Mouse (Mus musculus) heart, embryonic 15.5 days (tissue): ENCODE results near the gene Olfr437. TPM values are rescaled to one million over a fixed set of nuclear protein-coding genes. Genes with fewer than 3 reads are reported as not detected.
"Not testable (repeated sequence)": the region's sequence is repeated elsewhere in the genome, so short reads cannot be mapped to it uniquely, and the experiment has no call there.

ENCODE experiments used
- ATAC-seq: fragments of 200-750 bp; cut with Nextera tagmentation; replicated peaks from 2 replicates; pipeline ENCODE4 v1.8.0; 2017; ENCODE audit warnings: low read depth, moderate TSS enrichment; ENCODE audit not compliant: insufficient number of reproducible peaks, insufficient read depth, low FRiP score
- H3K27ac ChIP-seq: fragments of 300-500 bp; sonication (generic); 2 replicates; pipeline ENCODE4 v1.5.1; 2015; ENCODE audit warnings: mild to moderate bottlenecking, inconsistent platforms
- H3K27me3 ChIP-seq: fragments of 300-500 bp; sonication (generic); 2 replicates; pipeline ENCODE4 v1.6.1; 2015; ENCODE audit warnings: inconsistent platforms
- H3K36me3 ChIP-seq: fragments of 300-500 bp; sonication (generic); 2 replicates; pipeline ENCODE4 v1.6.1; 2015; ENCODE audit warnings: mild to moderate bottlenecking, inconsistent platforms
- H3K4me1 ChIP-seq: fragments of 300-500 bp; sonication (generic); replicated peaks from 2 replicates; pipeline ENCODE4 v1.6.1; 2015; ENCODE audit warnings: inconsistent platforms
- H3K4me2 ChIP-seq: fragments of 300-500 bp; sonication (generic); 2 replicates; pipeline ENCODE4 v1.6.1; 2015; ENCODE audit warnings: inconsistent platforms, mild to moderate bottlenecking, moderate library complexity
- H3K4me3 ChIP-seq: fragments of 300-500 bp; sonication (generic); 2 replicates; pipeline ENCODE4 v1.5.1; 2015; ENCODE audit warnings: mild to moderate bottlenecking, inconsistent platforms
- H3K9ac ChIP-seq: fragments of 300-500 bp; sonication (generic); 2 replicates; pipeline ENCODE4 v1.6.1; 2015; ENCODE audit warnings: mild to moderate bottlenecking, inconsistent platforms
- H3K9me3 ChIP-seq: fragments of 300-500 bp; sonication (generic); replicated peaks from 2 replicates; pipeline ENCODE4 v1.6.1; 2016; ENCODE audit warnings: inconsistent platforms
- WGBS: fragments of 180-500 bp; shearing (Covaris S2); methylation state at CpG from one replicate; pipeline ENCODE4 v1.1.7; 2015; ENCODE audit warnings: mixed read lengths; 5-methylcytosine and 5-hydroxymethylcytosine counted together
- polyA plus RNA-seq: library from polyadenylated mRNA; unstranded; fragments of >200 nt; fragmentation: Nextera tagmentation; extraction: Ambion mirVana; gene quantifications from 2 replicates; pipeline ENCODE4 v1.2.1, GENCODE M21; 2015

Gene Olfr437
- not detected in 2 replicates for polyA plus RNA-seq

DNA sequence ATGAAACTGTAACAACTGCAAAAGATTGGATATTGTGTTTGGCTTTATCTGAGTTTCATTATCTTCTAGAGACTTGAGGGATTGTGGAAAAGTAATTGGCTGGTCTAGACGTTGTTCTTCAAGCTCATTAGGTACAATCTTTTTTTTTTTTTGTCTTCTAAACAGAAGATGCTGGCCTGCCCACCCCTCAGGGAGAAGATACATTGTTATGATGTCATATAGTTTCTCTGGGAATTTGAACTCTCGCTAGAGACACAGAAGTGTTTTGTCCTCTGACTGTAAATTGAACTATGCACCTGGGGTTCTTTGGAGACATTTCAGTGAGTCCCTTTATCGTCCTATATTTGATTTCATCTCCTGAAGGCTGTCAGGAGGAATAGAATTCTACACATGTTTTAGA is at the start of gene Olfr437:
TSS of gene Olfr437 (plus strand) at position 301 of the 400 bp plus-strand sequence.
- Histone ChIP-seq H3K27me3 (no peaks in the 10 kb centered on the region), H3K9me3 (no peaks in the 10 kb centered on the region), H3K27ac (no peak within 1 kb of the TSS), H3K4me2 (no peak within 1 kb of the TSS), H3K4me1 (no peaks in the 10 kb centered on the region), H3K36me3 (no peaks in the 10 kb centered on the region), H3K4me3 (no peak within 1 kb of the TSS), H3K9ac (no peak within 1 kb of the TSS)
- no peak for ATAC-seq
- 63% methylated on average over 3 of the region's 3 CpGs for WGBS

DNA sequence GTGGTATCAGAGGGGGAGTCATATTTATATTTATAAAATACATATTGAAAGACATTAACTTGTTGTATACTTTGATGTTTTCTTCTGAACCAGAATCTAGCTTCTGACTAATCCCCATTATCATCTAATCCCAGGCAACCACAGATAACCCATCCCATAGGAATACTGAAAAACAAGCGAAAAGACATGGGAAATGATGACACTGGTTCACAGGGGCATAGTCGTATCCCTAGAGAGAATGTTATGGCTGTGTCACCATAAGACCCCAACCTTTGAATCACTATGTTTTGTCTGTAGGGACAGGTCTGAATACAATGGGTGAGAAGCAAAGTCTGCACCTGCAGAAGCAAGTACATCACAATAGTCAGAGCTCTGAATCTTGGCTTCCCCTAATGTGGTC is 16.8 kb upstream of the Olfr437 start, which contains the start of gene Olfr237-ps1:
TSS of gene Olfr237-ps1 (plus strand) at position 301 of the 400 bp plus-strand sequence.
- not testable (repeated sequence) for H3K4me3 ChIP-seq, ATAC-seq, H3K4me2 ChIP-seq, H3K27me3 ChIP-seq, H3K9ac ChIP-seq, H3K9me3 ChIP-seq, H3K36me3 ChIP-seq, H3K27ac ChIP-seq, H3K4me1 ChIP-seq
- 80% methylated on average over 2 of the region's 2 CpGs for WGBS

- H3K27ac ChIP-seq, result no peak overlapping the region
- H3K4me1 ChIP-seq, result no peaks in the 10 kb centered on the region
- no peak overlapping the region for H3K9ac ChIP-seq
- no peak overlapping the region for H3K4me3 ChIP-seq
- no peak overlapping the region for H3K4me2 ChIP-seq
- no peak for ATAC-seq
- WGBS, result 41% methylated on average over 1 of the region's 1 CpGs
- no peaks in the 10 kb centered on the region for H3K36me3 ChIP-seq
- H3K27me3 ChIP-seq, result no peaks in the 10 kb centered on the region
- no peaks in the 10 kb centered on the region for H3K9me3 ChIP-seq
Observed at GRCm38 (mm10) chr6:43159502-43159901, 3.6 kb upstream of the Olfr437 start.

DNA sequence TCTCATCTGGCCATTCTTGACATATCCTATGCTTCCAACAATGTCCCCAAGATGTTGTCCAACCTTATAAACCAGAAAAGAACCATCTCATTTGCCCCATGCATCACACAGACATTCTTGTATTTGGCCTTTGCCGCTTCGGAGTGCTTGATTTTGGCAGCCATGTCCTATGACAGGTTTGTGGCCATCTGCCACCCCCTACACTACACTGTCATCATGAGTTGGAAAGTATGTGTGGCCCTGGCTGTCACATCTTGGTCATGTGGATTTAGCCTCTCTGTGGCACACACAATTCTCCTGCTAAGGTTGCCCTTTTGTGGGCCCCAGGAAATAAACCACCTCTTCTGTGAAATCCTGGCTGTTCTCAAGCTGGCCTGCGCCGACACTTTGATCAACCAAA is 4.2 kb downstream of the Olfr437 start:
- no peak for ATAC-seq
- Histone ChIP-seq H3K4me3 (no peak overlapping the region), H3K4me2 (no peak overlapping the region), H3K9me3 (no peaks in the 10 kb centered on the region), H3K27ac (no peak overlapping the region), H3K4me1 (no peaks in the 10 kb centered on the region), H3K9ac (no peak overlapping the region), H3K27me3 (no peaks in the 10 kb centered on the region), H3K36me3 (no peaks in the 10 kb centered on the region)
- WGBS, result 93% methylated on average over 4 of the region's 4 CpGs

DNA sequence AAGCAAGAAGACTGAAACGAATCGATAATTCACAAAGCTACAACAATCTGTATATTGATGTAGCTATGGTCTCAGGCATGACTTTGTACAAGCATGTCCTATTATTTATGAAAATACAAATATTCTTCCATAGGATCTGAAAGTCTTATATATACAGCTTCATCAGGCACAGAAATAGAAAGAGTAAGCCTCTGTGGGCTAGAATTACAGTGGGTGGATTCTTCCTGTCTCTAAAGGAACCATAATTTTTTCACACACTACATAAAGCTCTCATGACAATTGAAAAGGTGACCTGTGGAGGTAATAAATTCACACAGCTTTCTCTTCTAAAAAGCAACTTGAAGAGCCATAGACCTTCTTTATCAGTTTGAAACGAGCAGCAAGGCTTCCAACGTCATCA is 8.8 kb downstream of the Olfr437 start, which contains the start of gene Olfr13:
TSS of gene Olfr13 (plus strand) at position 301 of the 400 bp plus-strand sequence.
- no peaks in the 10 kb centered on the region for H3K4me1 ChIP-seq

DNA sequence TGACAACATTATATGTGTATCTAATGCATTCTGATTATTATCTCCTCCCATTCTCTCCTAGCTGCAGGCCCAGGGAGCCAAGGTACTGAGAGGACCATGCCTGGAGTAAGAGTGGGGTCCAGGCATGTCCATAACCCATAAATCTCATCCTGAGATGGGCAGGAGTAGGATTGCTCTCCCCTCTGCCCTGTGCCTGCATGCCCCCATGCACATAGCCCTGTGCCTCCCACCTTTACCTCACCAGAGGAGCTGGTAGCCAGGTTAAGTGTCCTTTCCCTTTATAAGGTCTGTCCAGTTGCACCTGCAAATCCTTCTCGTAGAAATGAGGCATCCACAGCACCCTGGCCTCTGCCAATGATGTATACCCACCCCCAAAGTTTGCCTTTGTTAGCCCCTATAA is 15.0 kb downstream of the Olfr437 start:
- 71% methylated on average over 1 of the region's 1 CpGs for WGBS
- Histone ChIP-seq H3K36me3 (no peaks in the 10 kb centered on the region), H3K27ac (no peak overlapping the region), H3K4me1 (no peaks in the 10 kb centered on the region), H3K9ac (no peak overlapping the region), H3K4me3 (no peak overlapping the region), H3K4me2 (no peak overlapping the region), H3K9me3 (no peaks in the 10 kb centered on the region), H3K27me3 (no peaks in the 10 kb centered on the region)
- ATAC-seq, result no peak

More for the DNA sequence above, 8.8 kb downstream of the Olfr437 start, which contains the start of gene Olfr13:
- no peaks in the 10 kb centered on the region for H3K9me3 ChIP-seq
- H3K9ac ChIP-seq, result no peak within 1 kb of the TSS
- H3K27ac ChIP-seq, result no peak within 1 kb of the TSS
- H3K36me3 ChIP-seq, result no peaks in the 10 kb centered on the region
- H3K27me3 ChIP-seq, result no peaks in the 10 kb centered on the region
- ATAC-seq, result no peak
- 57% methylated on average over 4 of the region's 4 CpGs for WGBS
- H3K4me2 ChIP-seq, result no peak within 1 kb of the TSS
- no peak within 1 kb of the TSS for H3K4me3 ChIP-seq

GRCm38 (mm10) chr6:43178584-43179501 is 15.8 kb downstream of the Olfr437 start:
- no peak overlapping the region for H3K27ac ChIP-seq
- no peaks in the 10 kb centered on the region for H3K27me3 ChIP-seq
- H3K4me2 ChIP-seq, result no peak overlapping the region
- no peaks in the 10 kb centered on the region for H3K36me3 ChIP-seq
- no peak overlapping the region for H3K4me3 ChIP-seq
- H3K9me3 ChIP-seq, result no peaks in the 10 kb centered on the region
- H3K4me1 ChIP-seq, result no peaks in the 10 kb centered on the region
- no peak overlapping the region for H3K9ac ChIP-seq
- 62% methylated on average over 6 of the region's 6 CpGs for WGBS
- ATAC-seq, result no peak

GRCm38 (mm10) chr6:43190986-43191385 is 27.9 kb downstream of the Olfr437 start:
- Histone ChIP-seq H3K27ac (no peak overlapping the region), H3K36me3 (no peaks in the 10 kb centered on the region), H3K9ac (no peak overlapping the region), H3K27me3 (no peaks in the 10 kb centered on the region), H3K4me3 (no peak overlapping the region), H3K9me3 (no peaks in the 10 kb centered on the region), H3K4me1 (no peaks in the 10 kb centered on the region), H3K4me2 (no peak overlapping the region)
- ATAC-seq, result no peak
- 79% methylated on average over 3 of the region's 3 CpGs for WGBS

DNA sequence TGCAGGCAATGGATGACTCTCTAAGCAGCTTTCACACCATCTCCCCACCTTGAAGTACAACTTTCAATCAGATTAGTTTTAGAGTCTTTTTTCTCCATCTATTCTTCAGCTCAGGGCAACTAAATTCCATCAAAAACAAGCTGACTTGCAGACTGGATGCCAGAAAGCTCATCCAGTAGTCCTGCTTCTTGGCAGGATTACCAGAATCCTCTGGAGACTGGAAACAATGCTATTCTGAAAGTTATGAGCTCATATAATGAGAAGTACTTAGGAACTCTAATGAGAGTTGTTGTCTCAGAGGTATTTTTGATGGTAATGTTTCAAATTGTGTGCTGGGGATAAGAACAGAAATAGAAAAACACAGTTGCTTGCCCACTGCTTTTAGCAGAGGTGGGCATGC is 33.7 kb downstream of the Olfr437 start, which contains the start of gene Olfr435:
TSS of gene Olfr435 (plus strand) at position 366 of the 400 bp plus-strand sequence.
- no peak for ATAC-seq
- Histone ChIP-seq H3K27ac (no peak within 1 kb of the TSS), H3K4me1 (no peaks in the 10 kb centered on the region), H3K4me2 (no peak within 1 kb of the TSS), H3K9ac (no peak within 1 kb of the TSS), H3K4me3 (no peak within 1 kb of the TSS), H3K9me3 (no peaks in the 10 kb centered on the region), H3K27me3 (no peaks in the 10 kb centered on the region), H3K36me3 (no peaks in the 10 kb centered on the region)

- H3K27me3 ChIP-seq, result no peaks in the 10 kb centered on the region
- 50% methylated on average over 3 of the region's 3 CpGs for WGBS
Observed at GRCm38 (mm10) chr6:43198094-43198493, 35.0 kb downstream of the Olfr437 start.

DNA sequence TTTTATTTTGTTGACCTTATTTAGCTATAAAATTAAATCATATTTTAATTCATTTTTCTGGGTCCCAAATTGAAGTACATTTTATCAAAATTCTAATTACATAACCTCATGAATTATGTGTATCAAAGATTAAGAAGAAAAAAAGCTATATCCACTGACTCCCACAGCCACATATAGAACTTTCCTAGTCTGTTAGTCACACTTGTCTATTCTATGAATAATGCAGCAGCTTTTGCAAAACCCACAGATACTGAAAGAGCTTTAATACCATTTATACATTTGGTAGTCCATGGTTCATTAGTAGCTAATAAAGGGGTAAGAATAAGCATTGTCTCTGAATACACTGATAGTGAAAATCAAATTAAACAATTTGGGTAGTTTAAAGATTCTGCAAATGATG is 39.7 kb downstream of the Olfr437 start:
- no peak overlapping the region for H3K4me3 ChIP-seq
- no peaks in the 10 kb centered on the region for H3K27me3 ChIP-seq
- no peak for ATAC-seq
- no peaks in the 10 kb centered on the region for H3K4me1 ChIP-seq
- no peak overlapping the region for H3K4me2 ChIP-seq
- H3K36me3 ChIP-seq, result no peaks in the 10 kb centered on the region
- no peaks in the 10 kb centered on the region for H3K9me3 ChIP-seq
- no peak overlapping the region for H3K9ac ChIP-seq
- H3K27ac ChIP-seq, result no peak overlapping the region

More at GRCm38 (mm10) chr6:43198094-43198493, 35.0 kb downstream of the Olfr437 start:
- Histone ChIP-seq H3K27ac (no peak overlapping the region), H3K36me3 (no peaks in the 10 kb centered on the region), H3K4me2 (no peak overlapping the region), H3K4me1 (no peaks in the 10 kb centered on the region), H3K9ac (no peak overlapping the region), H3K9me3 (no peaks in the 10 kb centered on the region), H3K4me3 (no peak overlapping the region)
- ATAC-seq, result no peak

GRCm38 (mm10) chr6:43205355-43205754 is 42.3 kb downstream of the Olfr437 start:
- Histone ChIP-seq H3K4me2 (no peak overlapping the region), H3K27me3 (no peaks in the 10 kb centered on the region), H3K36me3 (no peaks in the 10 kb centered on the region), H3K9me3 (no peaks in the 10 kb centered on the region), H3K4me3 (no peak overlapping the region), H3K27ac (no peak overlapping the region), H3K9ac (no peak overlapping the region), H3K4me1 (no peaks in the 10 kb centered on the region)
- no peak for ATAC-seq
- 44% methylated on average over 2 of the region's 2 CpGs for WGBS
